Mouse (Mus musculus): Measurements from ENCODE around the gene Spo11.

GRCm38 (mm10) chr2:172966480-172966879, 11.0 kb upstream of the Spo11 start:
- TF ChIP-seq CTCF (conservative IDR thresholded peaks at IDR 0.05; ENCODE audit: insufficient read depth, insufficient read length, low read depth, low read length) = no peak
- no peak for TF ChIP-seq POLR2A (IDR thresholded peaks at IDR 0.05; ENCODE audit: low read depth, low read length)

Data from kidney, adult 2 months (tissue).